Mouse (Mus musculus) CH12.LX (cell line): ENCODE data around the gene Ttc21b.

Source experiments
- CTCF ChIP-seq, 2 experiments: IDR thresholded peaks in 1 of 2; conservative IDR thresholded peaks in 1 of 2; 2 replicates each; pipeline ENCODE4 v1.5.1; 2011 to 2012; ENCODE audit warnings: low read depth in 2 of 2, low read length in 2 of 2, improper control_type of control experiment in 1 of 2, inconsistent platforms in 1 of 2, mild to moderate bottlenecking in 1 of 2, moderate library complexity in 1 of 2
- MAX ChIP-seq: IDR thresholded peaks from 2 replicates; pipeline ENCODE4 v1.6.1; 2011; ENCODE audit warnings: low read length, improper control_type of control experiment
- MEF2A ChIP-seq: IDR thresholded peaks from 2 replicates; pipeline ENCODE4 v1.6.1; 2014; ENCODE audit warnings: low read depth, mild to moderate bottlenecking, inconsistent platforms, low read length, improper control_type of control experiment, borderline replicate concordance
- NELFE ChIP-seq: IDR thresholded peaks from 2 replicates; pipeline ENCODE4 v1.6.1; 2011; ENCODE audit warnings: low read depth, low read length, improper control_type of control experiment
- PAX5 ChIP-seq: IDR thresholded peaks from 2 replicates; pipeline ENCODE4 v1.6.1; 2012; ENCODE audit warnings: low read length, inconsistent platforms, mixed read lengths
- POLR2A ChIP-seq: IDR thresholded peaks from 2 replicates; pipeline ENCODE4 v1.6.1; 2011; ENCODE audit warnings: low read depth, mild to moderate bottlenecking, improper control_type of control experiment, low read length
- UBTF ChIP-seq: IDR thresholded peaks from 2 replicates; pipeline ENCODE4 v1.6.1; 2012; ENCODE audit warnings: low read depth, mild to moderate bottlenecking, inconsistent platforms, low read length, improper control_type of control experiment, moderate library complexity
- ZKSCAN1 ChIP-seq: IDR thresholded peaks from 2 replicates; pipeline ENCODE4 v1.6.1; 2012; ENCODE audit warnings: low read depth, inconsistent platforms, low read length, improper control_type of control experiment, borderline replicate concordance

- no peak for TF ChIP-seq ZKSCAN1
- TF ChIP-seq CTCF (conservative IDR thresholded peaks at IDR 0.05 in 1 of 2, IDR thresholded peaks at IDR 0.05 in 1 of 2; ENCODE audit: low read depth in 2 of 2, low read length in 2 of 2) = no peak
- TF ChIP-seq NELFE = no peak
- no peak for TF ChIP-seq MAX
- no peak for TF ChIP-seq PAX5
- no peak for TF ChIP-seq POLR2A
- TF ChIP-seq UBTF = no peak
- TF ChIP-seq MEF2A = no peak
Observed at GRCm38 (mm10) chr2:66177886-66178847, 78.2 kb downstream of the Ttc21b start.
